8 mouse cellular contexts compared by ENCODE assay signal in the genomic region with DNA sequence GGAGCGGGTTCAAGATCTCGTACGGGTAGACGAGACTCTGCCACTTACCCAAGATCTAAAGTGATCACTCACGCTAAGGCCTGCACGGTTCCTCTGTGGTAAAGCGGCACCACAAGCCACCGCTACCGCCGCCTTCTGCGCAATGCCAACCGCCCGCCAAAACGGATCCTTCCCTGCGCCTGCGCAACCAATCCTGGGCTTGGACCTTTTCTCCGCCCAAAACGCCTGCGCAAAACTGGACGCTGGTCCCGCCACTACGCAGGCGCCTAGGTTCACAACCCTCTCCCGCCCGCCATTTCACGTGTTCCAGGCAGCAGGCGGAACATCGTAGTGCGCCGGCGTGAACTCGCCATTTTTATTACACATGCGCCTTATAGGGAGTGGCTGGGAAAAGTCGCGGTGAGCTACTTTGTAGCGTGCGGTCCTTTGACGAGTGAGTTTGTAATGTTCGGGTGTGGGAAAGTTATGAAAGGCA. TPM values are rescaled to one million over a fixed set of nuclear protein-coding genes. Genes with fewer than 3 reads are reported as not detected.
DNase-seq lines count a peak whose midpoint lies in the region; ATAC-seq and TF ChIP-seq lines count a peak whose summit lies in the region.

Gene Cbx5, minus strand, starts transcription at position 132 of the 475 bp plus-strand sequence.

- TF ChIP-seq CTCF in gastrocnemius, adult 2 months (IDR thresholded peaks at IDR 0.05), result no peak
- TF ChIP-seq CTCF in hindbrain, postnatal 0 days (IDR thresholded peaks at IDR 0.05; ENCODE audit: low read depth), result peak; percentile 17; the same call in 1 of the 2 replicates
- no peak for TF ChIP-seq CTCF in left cerebral cortex, adult 2 months (IDR thresholded peaks at IDR 0.05)

- H3K4me3 ChIP-seq in gastrocnemius, adult 2 months, result peak within 1 kb of the TSS; percentile 82
- H3K4me3 ChIP-seq in hindbrain, postnatal 0 days (ENCODE audit: low read length), result peak within 1 kb of the TSS; percentile 68
- H3K4me3 ChIP-seq in left cerebral cortex, adult 2 months, result peak within 1 kb of the TSS; percentile 72

- H3K27ac ChIP-seq in gastrocnemius, adult 2 months, result peak within 1 kb of the TSS; percentile 99
- peak within 1 kb of the TSS; percentile 98 for H3K27ac ChIP-seq in hindbrain, postnatal 0 days
- peak within 1 kb of the TSS; percentile 89 for H3K27ac ChIP-seq in left cerebral cortex, adult 2 months

- H3K4me1 ChIP-seq in hindbrain, postnatal 0 days (ENCODE audit: insufficient read depth, low read length), result no peaks in the 10 kb centered on the region

- WGBS in hindbrain, postnatal 0 days, result under 1% methylated on average over 39 of the region's 39 CpGs

- peak; percentile 98 for DNase-seq in ZHBTc4 (ENCODE audit: low read depth, low spot score)
- DNase-seq in gastrocnemius, adult 2 months, result peak; percentile 99
- DNase-seq in hindbrain, postnatal 0 days (ENCODE audit: low spot score), result peak; percentile 99
- DNase-seq in left cerebral cortex, adult 2 months (ENCODE audit: extremely low spot score in 1 of 2, low spot score in 2 of 2), result peak; percentile 97
- DNase-seq in right cerebral cortex, adult 2 months (ENCODE audit: low spot score in 2 of 2), result peak; percentile 99
- DNase-seq in urinary bladder, postnatal 14 days (ENCODE audit: low spot score), result peak; percentile 98

- H3K36me3 ChIP-seq in hindbrain, postnatal 0 days (ENCODE audit: insufficient read depth, low read length), result peaks cover 20% of the 10 kb centered on the region

- intact Hi-C loops in gastrocnemius, adult 2 months (cut with DNase I), result no loop called here
- intact Hi-C loops in left cerebral cortex, adult 2 months (cut with DNase I), result loop anchor here (1.0 to 2.0 kb wide), 3 partner anchors 25 to 65 kb away; partner anchors contain the start of gene Copz1

- no peaks in the 10 kb centered on the region for H3K27me3 ChIP-seq in hindbrain, postnatal 0 days (ENCODE audit: insufficient read depth, low read length)

- peak; percentile 67 for ATAC-seq in common myeloid progenitor, adult 5-6 weeks (replicated peaks; ENCODE audit: low read depth, poor library complexity, severe bottlenecking)
- ATAC-seq in hindbrain, postnatal 0 days, result peak; percentile 94
- peak; percentile 69 for ATAC-seq in megakaryocyte, adult 5-6 weeks (ENCODE audit: poor library complexity, severe bottlenecking)

- peak within 1 kb of the TSS; percentile 85 for H3K9ac ChIP-seq in hindbrain, postnatal 0 days (replicated peaks; ENCODE audit: low read length)

- peak within 1 kb of the TSS; percentile 71 for H3K4me2 ChIP-seq in hindbrain, postnatal 0 days (ENCODE audit: low read depth, low read length)

- no peaks in the 10 kb centered on the region for H3K9me3 ChIP-seq in hindbrain, postnatal 0 days (ENCODE audit: low read length)

RNA-seq across cellular contexts. Expression of gene Cbx5, which starts in this region (rescaled TPM):
- total RNA-seq in common myeloid progenitor, adult 5-6 weeks (2017), result 248 and 261 TPM in 2 replicates
- total RNA-seq in gastrocnemius, adult 2 months (2021), result 10 to 100 TPM; 24.4 to 36.6 TPM
- 125 and 134 TPM in 2 replicates for total RNA-seq in hindbrain, postnatal 0 days (2014; rRNA removed)
- 95.3 and 98.1 TPM in 2 replicates for polyA plus RNA-seq in hindbrain, postnatal 0 days (2015; fragmentation: Nextera tagmentation; extraction: Ambion mirVana)
- total RNA-seq in left cerebral cortex, adult 2 months (2021), result 100 to 1,000 TPM; 171 to 176 TPM
- 56.0 and 60.5 TPM in 2 replicates for total RNA-seq in megakaryocyte, adult 5-6 weeks (2015)
- total RNA-seq in megakaryocyte, adult 5-6 weeks (2017), result 113 and 133 TPM in 2 replicates

Comparison
In these comparisons a context has a peak if more than half of its experiments do, and no peak if none do; other contexts are left out.
1. Peak in every context shown above with its lines: DNase-seq, ATAC-seq, H3K4me3 ChIP-seq and H3K27ac ChIP-seq.